Mouse (Mus musculus) T-helper 17 cell (primary cell): Measurements from ENCODE around the gene Dlx3.

Experiments used
- in situ Hi-C, 2 experiments: fragments of 300-600 bp; cut with MboI, MseI; formaldehyde crosslinking; loops; 1 replicate in 1 of 2; 2 replicates in 1 of 2; pipeline ENCODE4 v1.15.1; 2025; ENCODE audit warnings: high pct_unique_total_duplicates in 2 of 2

The Dlx3 gene

GRCm38 (mm10) chr11:95120633-95121020 lies 708 bp downstream of the Dlx3 start:
- in situ Hi-C loops, result loop anchor here (5.0 kb wide), 3 partner anchors 112 to 412 kb away; no protein-coding TSS in a partner anchor

DNA sequence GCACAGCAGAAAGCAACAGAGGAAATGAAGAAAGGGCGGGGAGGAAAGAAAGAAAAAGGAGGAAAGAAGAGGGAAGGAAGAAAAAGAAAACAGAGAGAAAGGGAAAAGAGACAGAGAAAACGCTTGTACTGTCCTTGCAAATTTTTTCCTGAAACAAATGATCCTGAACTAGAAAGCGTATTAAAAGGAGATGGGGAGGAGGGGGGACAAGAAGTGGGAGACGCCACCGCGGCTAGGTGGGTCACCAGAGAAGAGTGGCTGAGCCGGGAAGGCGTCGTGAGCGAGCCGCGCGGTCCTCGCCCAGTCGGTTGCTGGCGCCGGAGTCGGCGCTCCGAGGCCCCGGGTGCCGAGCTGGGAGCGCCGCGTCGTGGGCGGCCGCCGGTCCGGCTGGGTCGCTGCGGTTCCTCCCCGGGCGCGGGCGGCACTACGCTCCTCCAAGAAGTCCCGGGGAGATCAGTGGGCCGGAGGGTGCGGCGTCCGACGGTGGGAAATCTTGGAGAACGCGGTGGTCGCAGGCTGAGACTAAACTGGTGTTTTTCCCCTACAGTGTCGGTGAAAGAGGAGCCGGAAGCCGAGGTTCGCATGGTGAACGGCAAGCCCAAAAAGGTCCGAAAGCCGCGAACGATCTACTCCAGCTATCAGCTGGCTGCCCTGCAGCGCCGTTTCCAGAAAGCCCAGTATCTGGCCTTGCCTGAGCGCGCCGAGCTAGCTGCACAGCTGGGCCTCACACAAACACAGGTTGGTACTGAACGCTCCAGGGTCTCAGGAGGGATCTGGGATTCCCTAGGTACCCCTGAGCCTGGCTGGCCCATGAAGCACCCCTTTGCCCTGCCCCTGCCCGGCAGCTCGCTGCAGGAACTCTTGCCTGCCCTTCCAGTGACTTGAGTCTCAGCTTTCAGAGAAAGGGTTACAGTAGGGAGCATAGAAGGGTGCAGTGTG lies 1.5 kb downstream of the Dlx3 start:
- in situ Hi-C loops, result loop anchor here (5.0 kb wide), 3 partner anchors 111 to 411 kb away; no protein-coding TSS in a partner anchor

GRCm38 (mm10) chr11:95122100-95122489 lies 2.2 kb downstream of the Dlx3 start:
- in situ Hi-C loops, result loop anchor here (5.0 kb wide), 3 partner anchors 110 to 410 kb away; no protein-coding TSS in a partner anchor

GRCm38 (mm10) chr11:95125366-95125948 lies 5.5 kb downstream of the Dlx3 start:
- in situ Hi-C loops, result no loop called here

DNA sequence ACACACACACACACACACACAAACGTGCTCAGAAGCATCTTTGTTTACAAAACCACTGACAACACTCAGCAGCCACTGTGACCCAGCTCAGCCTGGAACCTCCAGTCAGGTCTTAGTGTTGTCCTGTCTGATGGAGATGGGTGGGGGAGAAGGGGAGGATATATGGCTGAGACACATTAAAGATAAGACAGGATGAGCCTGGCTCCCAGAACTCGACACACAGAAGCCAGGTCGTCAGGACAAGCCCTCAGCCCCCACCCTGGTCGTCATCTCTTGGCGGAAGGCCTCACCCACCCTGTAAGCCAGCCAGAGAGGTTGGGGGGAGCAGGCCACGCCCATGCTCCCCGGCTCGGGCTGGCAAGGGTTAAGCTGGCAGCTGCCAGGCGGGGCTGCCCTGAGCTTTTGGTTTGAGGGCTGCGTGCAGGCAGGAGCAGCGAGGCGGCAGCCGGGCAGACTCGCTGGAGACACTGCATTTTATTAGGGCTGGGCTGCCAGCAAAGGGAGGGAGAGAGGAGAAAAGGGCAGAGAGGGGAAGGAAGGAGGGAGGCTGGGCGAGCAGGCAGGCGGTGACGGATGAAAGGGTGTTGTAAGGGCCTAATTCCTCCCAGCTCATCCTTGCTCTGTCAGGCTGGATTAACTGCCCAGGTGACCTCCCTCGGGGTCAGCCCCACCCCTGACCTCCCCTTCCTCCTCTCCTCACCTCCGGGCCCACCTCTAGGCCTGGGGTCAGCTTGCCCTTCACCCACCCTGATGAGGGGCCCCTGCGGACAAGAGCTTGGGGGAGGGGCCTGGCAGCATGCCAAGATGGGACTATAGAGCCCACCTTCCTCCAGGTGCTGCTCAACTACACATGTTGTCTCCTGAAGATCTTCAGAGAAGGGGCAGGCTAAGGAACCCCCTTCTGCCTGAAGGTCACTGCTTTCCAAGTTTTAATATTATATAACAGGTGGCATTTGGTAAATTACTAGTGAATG lies 6.6 kb downstream of the Dlx3 start:
- in situ Hi-C loops, result no loop called here

- in situ Hi-C loops, result no loop called here
Observed at GRCm38 (mm10) chr11:95128359-95128758, 8.4 kb downstream of the Dlx3 start.

DNA sequence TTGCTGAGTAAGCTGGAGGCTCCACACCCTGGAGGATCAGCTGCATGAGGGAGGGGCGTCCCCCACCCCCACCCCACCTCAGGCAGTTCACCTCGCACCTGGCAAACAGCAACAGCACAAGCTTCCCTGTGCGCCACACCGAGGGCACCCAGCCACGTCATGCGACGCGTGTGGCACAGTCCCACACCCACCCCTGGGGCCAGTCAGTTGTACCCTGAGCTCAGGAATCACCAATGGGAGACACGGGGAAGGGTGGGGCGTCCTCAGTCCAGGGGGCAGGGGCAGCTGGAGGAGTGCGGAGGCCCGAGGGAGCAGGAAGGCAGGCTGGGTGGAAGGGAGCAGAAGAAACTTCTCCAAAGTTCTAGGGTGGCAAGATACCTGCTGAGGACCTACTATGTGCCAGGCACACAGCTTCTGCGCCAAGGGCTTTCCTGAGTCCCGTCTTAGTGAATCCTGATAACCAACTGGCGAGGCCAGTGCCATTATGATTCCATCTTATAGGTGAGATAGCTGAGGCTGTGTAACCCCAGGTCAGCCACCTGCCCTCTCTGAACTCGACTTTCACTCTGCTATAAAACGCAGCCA lies 10.8 kb downstream of the Dlx3 start:
- in situ Hi-C loops, result no loop called here

GRCm38 (mm10) chr11:95133321-95133720 lies 13.4 kb downstream of the Dlx3 start:
- in situ Hi-C loops, result no loop called here

- in situ Hi-C loops, result loop anchor here in 1 of 2 experiments (5.0 kb wide), 1 partner anchor 395 kb away; no protein-coding TSS in a partner anchor
Observed at GRCm38 (mm10) chr11:95137281-95137680, 17.4 kb downstream of the Dlx3 start.

- in situ Hi-C loops, result loop anchor here in 1 of 2 experiments (5.0 kb wide), 1 partner anchor 392 kb away; no protein-coding TSS in a partner anchor
Observed at GRCm38 (mm10) chr11:95139871-95140270, 20.0 kb downstream of the Dlx3 start.

- in situ Hi-C loops, result no loop called here
Observed at GRCm38 (mm10) chr11:95142258-95142657, 22.3 kb downstream of the Dlx3 start.

DNA sequence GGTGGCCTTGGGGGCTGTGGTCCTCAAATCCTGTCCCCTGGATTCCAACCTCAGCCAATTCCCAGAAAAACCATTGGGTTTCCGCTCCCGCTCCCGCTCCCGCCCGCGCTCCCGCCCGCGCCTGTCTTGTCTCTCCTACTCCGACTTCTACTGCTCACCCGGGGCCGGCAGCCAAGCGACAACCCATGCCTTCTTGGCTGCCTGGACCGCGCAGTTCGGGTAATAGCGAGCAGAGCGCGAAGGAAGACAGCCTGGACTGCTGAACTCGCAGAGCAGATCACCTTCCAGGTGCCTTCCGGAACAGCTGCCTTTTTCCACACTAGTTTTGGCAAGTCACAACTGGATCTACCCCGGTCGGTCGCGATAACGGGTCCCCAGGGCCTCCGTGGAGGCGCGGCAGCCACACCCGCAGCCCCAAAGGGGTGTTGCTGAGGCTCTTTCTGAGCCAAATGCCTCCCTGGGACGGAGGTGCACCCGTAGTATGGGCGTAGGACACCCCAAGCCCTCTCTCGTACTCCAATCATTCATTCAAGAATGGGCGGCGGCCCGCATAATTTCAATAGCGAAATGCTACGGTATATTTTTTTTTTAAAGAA lies 23.2 kb downstream of the Dlx3 start:
- in situ Hi-C loops, result no loop called here

DNA sequence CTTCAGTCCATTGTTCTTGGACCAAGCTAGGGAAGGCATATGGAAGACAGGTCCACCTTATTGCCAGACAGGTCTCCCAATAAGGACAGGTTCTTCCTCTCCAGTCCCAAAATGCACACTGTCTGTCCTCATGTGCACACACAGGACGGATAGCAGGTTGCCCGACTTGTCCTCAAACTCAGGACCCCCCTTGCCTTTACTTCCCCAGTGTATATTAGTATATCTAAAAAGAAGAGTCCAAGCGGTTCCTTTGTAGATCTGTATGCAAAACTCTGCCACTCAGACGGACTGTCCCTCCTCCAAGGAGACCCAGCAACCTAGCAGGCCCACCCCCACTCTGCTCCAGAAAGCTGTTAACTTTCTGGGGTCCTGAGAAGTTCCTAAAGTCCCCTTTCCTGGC lies 23.7 kb downstream of the Dlx3 start:
- in situ Hi-C loops, result no loop called here

DNA sequence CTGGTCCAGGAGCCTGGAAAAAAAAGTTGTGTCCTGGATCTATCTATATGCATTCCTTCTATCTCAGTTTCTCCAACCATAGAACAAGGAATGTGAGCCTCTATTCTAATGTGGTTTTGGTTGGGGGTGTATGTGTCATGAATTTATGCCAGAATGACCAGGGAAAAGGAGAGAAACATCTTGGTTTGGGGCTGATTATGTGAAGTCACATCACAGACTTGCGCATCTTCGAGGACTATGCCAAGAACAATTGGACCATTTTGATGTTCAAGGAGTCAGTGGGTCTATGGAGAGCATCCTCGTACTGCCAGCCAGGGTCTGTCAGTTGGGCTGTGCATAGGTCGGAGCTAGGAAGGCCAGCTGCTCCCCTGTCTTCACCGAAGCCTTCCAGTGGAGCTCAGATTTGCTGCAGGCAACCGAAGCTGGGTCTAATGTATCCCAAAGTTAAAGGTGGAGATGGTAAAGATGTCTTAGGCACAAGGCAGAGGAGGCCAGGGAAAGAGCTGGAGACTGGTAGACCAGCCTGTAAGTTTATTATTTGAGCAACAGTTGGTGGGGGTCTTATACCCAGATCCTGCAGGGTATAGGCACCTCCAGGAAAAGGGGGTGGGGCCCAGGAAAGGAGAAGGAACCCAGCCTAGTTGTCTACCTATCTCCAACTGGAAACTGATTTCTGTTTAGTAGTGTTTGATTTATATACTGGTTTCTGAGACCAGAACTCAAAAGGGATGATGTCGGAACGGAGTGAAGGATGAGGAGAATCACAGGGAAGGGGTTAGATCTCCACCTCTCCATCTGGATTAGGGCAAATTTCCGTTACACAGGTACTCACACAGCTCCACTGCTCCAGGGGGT lies 24.4 kb downstream of the Dlx3 start:
- in situ Hi-C loops, result no loop called here

- in situ Hi-C loops, result no loop called here
Observed at GRCm38 (mm10) chr11:95144946-95145483, 25.1 kb downstream of the Dlx3 start.

DNA sequence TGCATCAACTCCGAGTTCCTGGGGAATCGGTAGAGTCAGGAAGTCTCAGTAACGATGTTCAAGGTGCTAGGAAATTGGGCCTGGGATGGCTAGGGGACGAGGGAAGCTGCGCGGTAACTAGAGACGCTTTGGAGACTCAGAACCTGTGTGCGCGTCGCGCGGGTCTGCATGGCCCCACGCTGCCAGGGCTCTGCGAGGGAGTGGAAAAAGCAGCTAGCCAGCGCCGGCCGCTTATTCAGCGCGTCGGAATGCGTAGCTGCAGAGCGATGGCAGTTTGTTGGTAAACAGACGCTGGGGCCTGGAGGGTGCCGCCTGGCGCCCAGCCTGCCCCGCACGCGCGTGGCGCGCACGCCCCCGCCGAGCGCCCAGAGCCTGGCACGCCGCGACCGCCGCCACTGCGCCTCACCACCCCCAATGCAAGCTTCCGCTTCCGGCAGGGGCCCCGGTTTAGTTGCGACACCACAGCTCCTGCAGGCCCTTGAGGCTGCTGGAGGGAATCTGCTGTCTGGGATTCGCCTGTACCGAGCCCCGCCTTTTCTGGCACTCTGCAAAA lies 26.0 kb downstream of the Dlx3 start, which contains the start of gene Dlx4:
Gene Dlx4, minus strand, starts transcription at position 413 of the 553 bp plus-strand sequence.
- in situ Hi-C loops, result no loop called here

GRCm38 (mm10) chr11:95148754-95149153 lies 28.8 kb downstream of the Dlx3 start:
- in situ Hi-C loops, result no loop called here

- in situ Hi-C loops, result no loop called here
Observed at GRCm38 (mm10) chr11:95149462-95150268, 29.7 kb downstream of the Dlx3 start.
